Mouse (Mus musculus): ENCODE results near the gene Pfkfb2. TPM values are rescaled to one million over a fixed set of nuclear protein-coding genes. Genes with fewer than 3 reads are reported as not detected.

The Pfkfb2 gene
- polyA plus RNA-seq, 1 experiment from 2014 or later = 24.9 TPM

DNA sequence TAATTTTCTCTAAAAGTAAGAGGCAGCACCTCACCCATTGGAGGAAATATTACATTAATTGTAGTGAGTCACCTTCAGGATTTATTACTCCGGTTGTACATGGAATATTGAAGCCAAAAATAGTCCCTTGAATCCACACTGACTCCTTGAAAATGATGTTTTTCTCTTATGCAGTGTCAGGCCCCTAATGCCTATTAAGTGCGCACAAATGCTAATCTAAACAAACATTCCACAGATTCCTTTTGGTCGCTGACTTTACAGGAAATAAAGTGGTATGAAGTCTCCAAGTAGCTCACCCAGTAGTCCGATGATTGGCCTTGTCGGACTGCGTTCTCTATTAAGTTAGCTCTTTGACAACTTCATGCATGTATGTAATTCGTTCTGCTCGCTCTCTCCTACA, 5.8 kb upstream of the Pfkfb2 start:
- Histone ChIP-seq H3K27ac (replicated peaks) (no peak overlapping the region), H3K4me2 (replicated peaks) (no peak overlapping the region), H3K9ac (replicated peaks) (no peak overlapping the region), H3K4me3 (no peak overlapping the region), H3K36me3 (no peaks in the 10 kb centered on the region), H3K27me3 (no peaks in the 10 kb centered on the region), H3K4me1 (no peaks in the 10 kb centered on the region), H3K9me3 (no peaks in the 10 kb centered on the region)
- ATAC-seq (replicated peaks) = no peak
- 83% methylated on average over 8 of the region's 8 CpGs for WGBS

- no peak overlapping the region for H3K4me3 ChIP-seq
- no peaks in the 10 kb centered on the region for H3K36me3 ChIP-seq
- WGBS = 35% methylated on average over 5 of the region's 5 CpGs
- H3K9me3 ChIP-seq = no peaks in the 10 kb centered on the region
- H3K9ac ChIP-seq (replicated peaks) = no peak overlapping the region
- no peaks in the 10 kb centered on the region for H3K27me3 ChIP-seq
- ATAC-seq (replicated peaks) = no peak
- no peaks in the 10 kb centered on the region for H3K4me1 ChIP-seq
- H3K27ac ChIP-seq (replicated peaks) = no peak overlapping the region
- H3K4me2 ChIP-seq (replicated peaks) = no peak overlapping the region
These were observed 5.4 kb upstream of the Pfkfb2 start for GRCm38 (mm10) chr1:130734452-130734851.

DNA sequence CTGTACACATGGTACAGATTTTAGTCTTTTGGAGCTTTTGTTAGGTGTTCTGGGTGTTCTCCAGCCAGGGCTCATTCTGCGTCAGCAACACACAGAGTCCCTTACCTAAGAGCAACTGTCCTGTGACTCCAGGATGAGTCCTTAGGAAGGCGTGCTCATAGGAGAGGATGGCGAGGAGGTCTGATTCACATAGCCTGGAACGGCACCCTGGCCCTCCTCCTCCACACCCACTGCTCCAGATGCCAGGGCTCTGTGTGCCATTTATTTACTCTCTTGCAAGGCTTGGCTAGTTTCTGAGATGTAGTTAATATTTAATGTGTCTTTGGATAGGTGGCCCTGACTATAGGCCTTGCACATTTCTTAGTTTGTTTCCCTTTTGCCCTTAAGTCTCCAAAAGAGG, 4.6 kb upstream of the Pfkfb2 start:
- 96% methylated on average over 4 of the region's 4 CpGs for WGBS

GRCm38 (mm10) chr1:130732706-130733658, 3.9 kb upstream of the Pfkfb2 start:
- Histone ChIP-seq H3K4me1 (no peaks in the 10 kb centered on the region), H3K4me2 (replicated peaks) (no peak overlapping the region), H3K9me3 (no peaks in the 10 kb centered on the region), H3K9ac (replicated peaks) (no peak overlapping the region), H3K27ac (replicated peaks) (no peak overlapping the region), H3K4me3 (no peak overlapping the region), H3K27me3 (no peaks in the 10 kb centered on the region), H3K36me3 (no peaks in the 10 kb centered on the region)
- ATAC-seq (replicated peaks) = no peak
- 92% methylated on average over 13 of the region's 13 CpGs for WGBS

More for the DNA sequence above, 4.6 kb upstream of the Pfkfb2 start:
- H3K4me3 ChIP-seq = no peak overlapping the region
- H3K4me2 ChIP-seq (replicated peaks) = no peak overlapping the region
- H3K36me3 ChIP-seq = no peaks in the 10 kb centered on the region
- H3K9ac ChIP-seq (replicated peaks) = no peak overlapping the region
- no peaks in the 10 kb centered on the region for H3K4me1 ChIP-seq
- H3K9me3 ChIP-seq = no peaks in the 10 kb centered on the region
- no peak for ATAC-seq (replicated peaks)
- no peaks in the 10 kb centered on the region for H3K27me3 ChIP-seq
- H3K27ac ChIP-seq (replicated peaks) = no peak overlapping the region

- H3K27ac ChIP-seq (replicated peaks) = no peak within 1 kb of the TSS
- no peaks in the 10 kb centered on the region for H3K36me3 ChIP-seq
- H3K27me3 ChIP-seq = no peaks in the 10 kb centered on the region
- H3K4me2 ChIP-seq (replicated peaks) = no peak within 1 kb of the TSS
- H3K9ac ChIP-seq (replicated peaks) = no peak within 1 kb of the TSS
- no peaks in the 10 kb centered on the region for H3K4me1 ChIP-seq
- no peaks in the 10 kb centered on the region for H3K9me3 ChIP-seq
- no peak within 1 kb of the TSS for H3K4me3 ChIP-seq
- WGBS = 4% methylated on average over 10 of the region's 10 CpGs
- ATAC-seq (replicated peaks) = peak; percentile 41; the same call in 1 of the 2 replicates
These were observed 2.8 kb upstream of the Pfkfb2 start, which contains the start of gene AA986860 for GRCm38 (mm10) chr1:130731741-130732337. Gene AA986860, plus strand, starts transcription at chr1:130731976.

GRCm38 (mm10) chr1:130728708-130729107, 345 bp downstream of the Pfkfb2 start:
- Histone ChIP-seq H3K4me3 (no peak overlapping the region), H3K27me3 (no peaks in the 10 kb centered on the region), H3K4me2 (replicated peaks) (no peak overlapping the region), H3K36me3 (no peaks in the 10 kb centered on the region), H3K9ac (replicated peaks) (no peak overlapping the region), H3K4me1 (no peaks in the 10 kb centered on the region), H3K9me3 (no peaks in the 10 kb centered on the region), H3K27ac (replicated peaks) (no peak overlapping the region)
- ATAC-seq (replicated peaks) = no peak
- WGBS = 77% methylated on average over 3 of the region's 3 CpGs

GRCm38 (mm10) chr1:130728070-130728469, 983 bp downstream of the Pfkfb2 start:
- no peak overlapping the region for H3K4me3 ChIP-seq
- H3K4me2 ChIP-seq (replicated peaks) = no peak overlapping the region
- no peak for ATAC-seq (replicated peaks)
- no peaks in the 10 kb centered on the region for H3K36me3 ChIP-seq
- WGBS = 74% methylated on average over 1 of the region's 1 CpGs
- no peaks in the 10 kb centered on the region for H3K9me3 ChIP-seq
- no peak overlapping the region for H3K9ac ChIP-seq (replicated peaks)
- no peak overlapping the region for H3K27ac ChIP-seq (replicated peaks)
- no peaks in the 10 kb centered on the region for H3K4me1 ChIP-seq
- H3K27me3 ChIP-seq = no peaks in the 10 kb centered on the region

GRCm38 (mm10) chr1:130726396-130726795, 2.7 kb downstream of the Pfkfb2 start:
- Histone ChIP-seq H3K4me2 (replicated peaks) (no peak overlapping the region), H3K9me3 (no peaks in the 10 kb centered on the region), H3K4me3 (no peak overlapping the region), H3K27ac (replicated peaks) (no peak overlapping the region), H3K27me3 (no peaks in the 10 kb centered on the region), H3K9ac (replicated peaks) (no peak overlapping the region), H3K4me1 (no peaks in the 10 kb centered on the region), H3K36me3 (no peaks in the 10 kb centered on the region)
- WGBS = 68% methylated on average over 2 of the region's 2 CpGs
- ATAC-seq (replicated peaks) = no peak

- Histone ChIP-seq H3K27ac (replicated peaks) (no peak overlapping the region), H3K27me3 (no peaks in the 10 kb centered on the region), H3K9ac (replicated peaks) (no peak overlapping the region), H3K9me3 (no peaks in the 10 kb centered on the region), H3K4me1 (peaks cover 8% of the 10 kb centered on the region), H3K4me2 (replicated peaks) (no peak overlapping the region), H3K36me3 (peaks cover 1% of the 10 kb centered on the region; the same call in 1 of the 2 replicates), H3K4me3 (no peak overlapping the region)
- no peak for ATAC-seq (replicated peaks)
- 92% methylated on average over 5 of the region's 5 CpGs for WGBS
These were observed 4.8 kb downstream of the Pfkfb2 start for GRCm38 (mm10) chr1:130724206-130724605.

DNA sequence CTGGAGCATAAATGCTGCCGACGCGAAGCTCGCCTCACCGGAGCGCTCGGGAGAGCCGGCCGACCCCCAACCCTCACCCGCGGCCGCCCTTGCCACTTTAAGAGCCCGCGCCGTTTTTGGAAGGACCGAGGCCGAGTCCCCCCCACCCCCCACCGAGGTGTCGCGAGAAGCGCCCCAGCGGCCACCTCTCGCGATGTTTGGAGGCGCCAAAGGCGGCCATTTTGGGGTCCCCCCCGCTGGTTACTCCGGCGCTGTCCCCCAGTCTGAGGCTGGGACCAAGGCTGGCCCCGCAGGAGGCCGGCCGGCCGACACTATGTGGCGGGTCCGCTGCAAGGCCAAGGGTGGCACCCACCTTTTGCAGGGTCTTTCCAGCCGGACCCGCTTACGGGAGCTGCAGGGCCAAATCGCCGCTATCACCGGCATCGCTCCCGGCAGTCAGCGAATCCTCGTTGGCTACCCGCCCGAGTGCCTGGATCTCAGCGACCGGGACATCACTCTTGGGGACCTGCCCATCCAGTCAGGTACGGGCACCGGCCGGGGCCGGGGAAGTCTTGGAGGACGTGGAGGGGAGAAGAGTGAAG, 11.7 kb downstream of the Pfkfb2 start, which contains the start of gene Yod1:
TSS of gene Yod1 (plus strand) at position 37 of the 581 bp plus-strand sequence.
- Histone ChIP-seq H3K27me3 (no peaks in the 10 kb centered on the region), H3K9ac (replicated peaks) (peak within 1 kb of the TSS; percentile 96), H3K4me2 (replicated peaks) (peak within 1 kb of the TSS; percentile 87), H3K9me3 (no peaks in the 10 kb centered on the region), H3K4me3 (peak within 1 kb of the TSS; percentile 92), H3K27ac (replicated peaks) (peak within 1 kb of the TSS; percentile 90), H3K36me3 (peaks cover 6% of the 10 kb centered on the region; the same call in 1 of the 2 replicates), H3K4me1 (peaks cover 29% of the 10 kb centered on the region)
- ATAC-seq (replicated peaks) = peak; percentile 67
- WGBS = under 1% methylated on average over 54 of the region's 54 CpGs

DNA sequence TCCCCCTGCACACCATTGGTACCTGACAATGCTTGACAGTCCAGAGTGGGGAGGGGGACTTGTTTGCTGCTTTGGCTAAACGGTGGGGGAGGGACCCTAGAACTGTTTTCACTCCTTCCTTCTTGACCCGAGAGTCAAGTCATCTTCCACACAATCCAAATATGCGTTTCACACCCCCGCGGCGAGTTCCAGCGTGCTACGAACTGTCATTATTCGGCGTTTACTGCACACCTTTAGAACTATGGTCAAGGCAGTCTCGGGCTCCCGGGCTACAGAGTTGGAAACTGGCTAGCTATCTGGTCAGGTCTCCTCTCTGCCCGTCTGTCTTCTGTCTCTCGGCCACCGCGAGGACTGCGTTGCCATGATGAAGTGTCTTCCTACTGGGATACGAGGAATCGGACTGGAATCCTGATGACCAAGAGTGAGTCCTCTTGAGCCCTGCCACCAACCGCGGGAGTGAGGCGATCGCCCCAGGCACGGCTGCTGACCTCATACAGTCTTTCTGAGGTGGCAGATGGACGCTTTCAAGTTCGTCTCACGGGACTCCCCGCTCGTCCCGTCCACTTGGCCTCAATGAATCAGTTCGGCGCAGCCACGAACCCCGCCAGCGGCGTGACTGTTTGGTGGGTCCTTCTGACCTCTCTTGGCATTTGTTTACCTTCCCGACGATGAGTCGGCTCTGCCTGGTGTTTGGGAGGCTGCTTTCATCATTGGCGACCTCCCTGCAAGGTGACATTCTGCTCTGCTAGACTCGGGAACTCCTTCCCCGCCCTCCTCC, 12.4 kb downstream of the Pfkfb2 start:
- H3K9ac ChIP-seq (replicated peaks) = peak overlapping the region; percentile 96
- H3K4me1 ChIP-seq = peaks cover 29% of the 10 kb centered on the region
- peaks cover 6% of the 10 kb centered on the region; the same call in 1 of the 2 replicates for H3K36me3 ChIP-seq
- WGBS = under 1% methylated on average over 42 of the region's 42 CpGs
- peak overlapping the region; percentile 90 for H3K27ac ChIP-seq (replicated peaks)
- H3K9me3 ChIP-seq = no peaks in the 10 kb centered on the region
- peak overlapping the region; percentile 87 for H3K4me2 ChIP-seq (replicated peaks)
- H3K4me3 ChIP-seq = peak overlapping the region; percentile 92
- no peaks in the 10 kb centered on the region for H3K27me3 ChIP-seq
- peak; percentile 5; the same call in 1 of the 2 replicates for ATAC-seq (replicated peaks)
